ENCODE assay signal across 19 mouse cellular contexts in the genomic region with DNA sequence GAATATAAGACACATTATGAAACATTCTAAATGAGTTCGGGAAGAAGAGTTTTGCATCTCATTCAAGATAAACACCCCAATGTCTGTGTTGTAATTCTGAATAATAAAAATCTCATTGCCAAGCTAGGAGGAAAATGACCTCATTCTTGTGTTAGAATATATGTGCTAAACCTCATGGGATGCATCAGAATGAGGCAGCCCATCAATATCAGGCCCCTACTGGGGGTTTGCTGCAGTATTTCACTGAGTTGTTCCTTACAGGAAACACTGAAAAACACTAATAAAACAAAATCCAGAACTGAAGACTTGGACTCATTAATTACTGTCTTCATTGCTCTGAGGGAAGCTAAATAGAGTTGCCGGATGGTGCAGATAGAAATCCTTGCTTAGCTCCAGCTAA.
"Had no signal": no experiment of that assay in that cellular context is flagged by ENCODE, and none has a peak within 500 bp of the region (broad histone marks: within the 10 kb centered on the region; RNA-seq: fewer than 3 reads in every experiment).

No protein-coding gene starts in this region.

- H3K4me1 ChIP-seq: megakaryocyte, embryonic 14.5 days; midbrain, embryonic 12.5 days had no signal

- H3K27ac ChIP-seq: liver, embryonic 14.5 days; macrophage; midbrain, embryonic 12.5 days; neural tube, embryonic 13.5 days had no signal

- H3K27me3 ChIP-seq: megakaryocyte, embryonic 14.5 days; midbrain, embryonic 12.5 days; neural tube, embryonic 13.5 days had no signal

- DNase-seq: lung, adult 18-20 months; lung, embryonic 14.5 days; lung, postnatal 10 days; lung, postnatal 36 days; midbrain, embryonic 14.5 days; retina, postnatal 1 day; right cerebral cortex, adult 18-20 months; right cerebral cortex, postnatal 25 days; right cerebral cortex, postnatal 4 days; spleen, adult 18-20 months; thymus, adult 18-20 months; thymus, postnatal 14 days; thymus, postnatal 36 days had no signal

- H3K9me3 ChIP-seq: megakaryocyte, embryonic 14.5 days; midbrain, embryonic 12.5 days; neural tube, embryonic 13.5 days had no signal

- H3K4me3 ChIP-seq: megakaryocyte, embryonic 14.5 days; midbrain, embryonic 12.5 days; neural tube, embryonic 13.5 days had no signal

- ATAC-seq: midbrain, embryonic 16.5 days had no signal

- H3K4me2 ChIP-seq: lung, embryonic 14.5 days; midbrain, embryonic 12.5 days; neural tube, embryonic 13.5 days had no signal

- H3K36me3 ChIP-seq: midbrain, embryonic 12.5 days; neural tube, embryonic 13.5 days had no signal

- H3K9ac ChIP-seq: liver, embryonic 14.5 days; lung, embryonic 14.5 days; midbrain, embryonic 12.5 days; neural tube, embryonic 13.5 days had no signal
